ENCODE assay signal across 23 mouse cellular contexts in genomic region chr17:45929591-45929990, GRCm38 (mm10).
DNase-seq lines count a peak whose midpoint lies in the region; ATAC-seq and TF ChIP-seq lines count a peak whose summit lies in the region.
"Had no signal": no experiment of that assay in that cellular context is flagged by ENCODE, and none has a peak within 500 bp of the region (broad histone marks: within the 10 kb centered on the region; RNA-seq: fewer than 3 reads in every experiment).

No protein-coding gene starts in this region.

- H3K9ac ChIP-seq in forebrain, embryonic 14.5 days (ENCODE audit: low read length), result no peak overlapping the region
- H3K9ac ChIP-seq in midbrain, embryonic 15.5 days, result no peak overlapping the region
- peak overlapping the region; percentile 32; the same call in 1 of the 2 replicates for H3K9ac ChIP-seq in limb, embryonic 11.5 days (ENCODE audit: low read length)
- no peak overlapping the region for H3K9ac ChIP-seq in liver, postnatal 0 days (replicated peaks)
- H3K9ac ChIP-seq: embryonic facial prominence, embryonic 15.5 days; hindbrain, embryonic 15.5 days had no signal

- DNase-seq in forebrain, embryonic 10.5 days (ENCODE audit: extremely low spot score, low spot score), result no peak
- DNase-seq in forebrain, embryonic 14.5 days (ENCODE audit: low spot score), result no peak
- DNase-seq in midbrain, embryonic 10.5 days (ENCODE audit: low spot score), result no peak
- peak; percentile 60 for DNase-seq in limb, embryonic 11.5 days (ENCODE audit: low spot score)
- DNase-seq in left cerebral cortex, postnatal 25 days (ENCODE audit: low spot score in 2 of 2), result no peak
- DNase-seq in spleen, postnatal 10 days (ENCODE audit: low spot score in 2 of 2), result no peak
- no peak for DNase-seq in liver, postnatal 0 days
- DNase-seq: adrenal gland, postnatal 25 days; cerebellum, adult 8-10 months; gastrocnemius, postnatal 36 days; heart, adult 2 months; heart, postnatal 36 days; kidney, adult 8-10 months; kidney, postnatal 10 days; lung, adult 2 months; midbrain, embryonic 14.5 days; thymus, adult 18-20 months; thymus, postnatal 4 days had no signal

- ATAC-seq in forebrain, embryonic 14.5 days, result no peak
- no peak for ATAC-seq in midbrain, embryonic 15.5 days (replicated peaks)
- peak; percentile 67 for ATAC-seq in limb, embryonic 11.5 days (ENCODE audit: insufficient number of reproducible peaks, low FRiP score, low TSS enrichment, low read depth)
- no peak for ATAC-seq in liver, postnatal 0 days

- no peaks in the 10 kb centered on the region for H3K9me3 ChIP-seq in forebrain, embryonic 10.5 days
- no peaks in the 10 kb centered on the region for H3K9me3 ChIP-seq in forebrain, embryonic 14.5 days (replicated peaks; ENCODE audit: control insufficient read depth, low read length)
- no peaks in the 10 kb centered on the region for H3K9me3 ChIP-seq in midbrain, embryonic 10.5 days (replicated peaks)
- H3K9me3 ChIP-seq in midbrain, embryonic 15.5 days, result no peaks in the 10 kb centered on the region
- no peaks in the 10 kb centered on the region for H3K9me3 ChIP-seq in limb, embryonic 11.5 days (ENCODE audit: control insufficient read depth, low read length)
- no peaks in the 10 kb centered on the region for H3K9me3 ChIP-seq in liver, postnatal 0 days (ENCODE audit: low read length)
- H3K9me3 ChIP-seq: embryonic facial prominence, embryonic 15.5 days; hindbrain, embryonic 15.5 days had no signal

- WGBS in forebrain, embryonic 10.5 days, result 74% methylated on average over 7 of the region's 7 CpGs
- WGBS in forebrain, embryonic 14.5 days, result 73% methylated on average over 7 of the region's 7 CpGs
- 72% methylated on average over 7 of the region's 7 CpGs for WGBS in midbrain, embryonic 10.5 days
- 74% methylated on average over 7 of the region's 7 CpGs for WGBS in midbrain, embryonic 15.5 days
- 49% methylated on average over 7 of the region's 7 CpGs for WGBS in limb, embryonic 11.5 days
- 79% methylated on average over 7 of the region's 7 CpGs for WGBS in liver, postnatal 0 days (ENCODE audit: insufficient replicate concordance)

- no peak for TF ChIP-seq EP300 in liver, postnatal 0 days (IDR thresholded peaks at IDR 0.05; ENCODE audit: low read depth)

- H3K27me3 ChIP-seq in forebrain, embryonic 10.5 days (ENCODE audit: poor library complexity, severe bottlenecking), result peaks cover 63% of the 10 kb centered on the region
- H3K27me3 ChIP-seq in forebrain, embryonic 14.5 days (replicated peaks; ENCODE audit: control insufficient read depth, insufficient read depth, low read length), result no peaks in the 10 kb centered on the region
- H3K27me3 ChIP-seq in midbrain, embryonic 10.5 days (ENCODE audit: low read depth, poor library complexity, severe bottlenecking), result peaks cover 70% of the 10 kb centered on the region
- no peaks in the 10 kb centered on the region for H3K27me3 ChIP-seq in midbrain, embryonic 15.5 days (replicated peaks)
- no peaks in the 10 kb centered on the region for H3K27me3 ChIP-seq in limb, embryonic 11.5 days (ENCODE audit: control insufficient read depth, insufficient read depth, low read length)
- no peaks in the 10 kb centered on the region for H3K27me3 ChIP-seq in liver, postnatal 0 days (ENCODE audit: insufficient read depth, low read length)
- H3K27me3 ChIP-seq: embryonic facial prominence, embryonic 15.5 days; hindbrain, embryonic 15.5 days had no signal

- H3K36me3 ChIP-seq in forebrain, embryonic 10.5 days (replicated peaks), result no peaks in the 10 kb centered on the region
- H3K36me3 ChIP-seq in forebrain, embryonic 14.5 days (ENCODE audit: control insufficient read depth, insufficient read depth, low read length), result no peaks in the 10 kb centered on the region
- no peaks in the 10 kb centered on the region for H3K36me3 ChIP-seq in midbrain, embryonic 10.5 days
- no peaks in the 10 kb centered on the region for H3K36me3 ChIP-seq in midbrain, embryonic 15.5 days (replicated peaks)
- no peaks in the 10 kb centered on the region for H3K36me3 ChIP-seq in limb, embryonic 11.5 days (ENCODE audit: control insufficient read depth, insufficient read depth, low read length)
- no peaks in the 10 kb centered on the region for H3K36me3 ChIP-seq in liver, postnatal 0 days (replicated peaks; ENCODE audit: insufficient read depth, low read length)
- H3K36me3 ChIP-seq: embryonic facial prominence, embryonic 15.5 days; hindbrain, embryonic 15.5 days had no signal

- peaks cover 55% of the 10 kb centered on the region for H3K4me1 ChIP-seq in forebrain, embryonic 10.5 days
- H3K4me1 ChIP-seq in forebrain, embryonic 14.5 days (ENCODE audit: control insufficient read depth, insufficient read depth, low read length), result peaks cover 4% of the 10 kb centered on the region; the same call in 1 of the 2 replicates
- peaks cover 55% of the 10 kb centered on the region for H3K4me1 ChIP-seq in midbrain, embryonic 10.5 days
- H3K4me1 ChIP-seq in midbrain, embryonic 15.5 days, result 0 out of 2 replicates have a peak, but pooled peaks cover 8% of the 10 kb centered on the region
- H3K4me1 ChIP-seq in limb, embryonic 11.5 days (ENCODE audit: control insufficient read depth, insufficient read depth, low read length), result peaks cover 27% of the 10 kb centered on the region
- 0 out of 2 replicates have a peak, but pooled peaks cover 3% of the 10 kb centered on the region for H3K4me1 ChIP-seq in liver, postnatal 0 days (ENCODE audit: insufficient read depth)
- H3K4me1 ChIP-seq: hindbrain, embryonic 15.5 days had no signal

- no peak overlapping the region for H3K4me2 ChIP-seq in forebrain, embryonic 14.5 days (ENCODE audit: low read length)
- H3K4me2 ChIP-seq in midbrain, embryonic 15.5 days, result no peak overlapping the region
- H3K4me2 ChIP-seq in limb, embryonic 11.5 days (ENCODE audit: low read depth, severe bottlenecking), result no peak overlapping the region
- H3K4me2 ChIP-seq in liver, postnatal 0 days (ENCODE audit: low read depth, low read length), result no peak overlapping the region
- H3K4me2 ChIP-seq: embryonic facial prominence, embryonic 15.5 days; hindbrain, embryonic 15.5 days; liver, embryonic 11.5 days had no signal

- no peak overlapping the region for H3K4me3 ChIP-seq in forebrain, embryonic 10.5 days
- no peak overlapping the region for H3K4me3 ChIP-seq in forebrain, embryonic 14.5 days (ENCODE audit: low read depth, low read length)
- no peak overlapping the region for H3K4me3 ChIP-seq in midbrain, embryonic 10.5 days
- H3K4me3 ChIP-seq in midbrain, embryonic 15.5 days, result no peak overlapping the region
- H3K4me3 ChIP-seq in limb, embryonic 11.5 days (ENCODE audit: low read depth, low read length), result no peak overlapping the region
- H3K4me3 ChIP-seq in liver, postnatal 0 days (ENCODE audit: low read depth, low read length), result no peak overlapping the region
- H3K4me3 ChIP-seq: embryonic facial prominence, embryonic 15.5 days; heart, adult 2 months; hindbrain, embryonic 15.5 days; megakaryocyte, embryonic 14.5 days had no signal

- TF ChIP-seq CTCF in liver, postnatal 0 days (IDR thresholded peaks at IDR 0.05; ENCODE audit: low read depth), result no peak

- peak overlapping the region; percentile 67 for H3K27ac ChIP-seq in forebrain, embryonic 10.5 days
- no peak overlapping the region for H3K27ac ChIP-seq in forebrain, embryonic 14.5 days (ENCODE audit: low read depth, low read length)
- peak overlapping the region; percentile 71 for H3K27ac ChIP-seq in midbrain, embryonic 10.5 days (replicated peaks)
- no peak overlapping the region for H3K27ac ChIP-seq in midbrain, embryonic 15.5 days
- H3K27ac ChIP-seq in limb, embryonic 11.5 days (replicated peaks; ENCODE audit: low read depth, low read length), result peak overlapping the region; percentile 70
- no peak overlapping the region for H3K27ac ChIP-seq in liver, postnatal 0 days (ENCODE audit: low read depth)
- H3K27ac ChIP-seq: embryonic facial prominence, embryonic 15.5 days; heart, adult 2 months; hindbrain, embryonic 15.5 days had no signal

- intact Hi-C loops in left cerebral cortex, postnatal 25 days (cut with DNase I), result no loop called here

Comparison
In these comparisons a context has a peak if more than half of its experiments do, and no peak if none do; other contexts are left out.
1. H3K27ac ChIP-seq: peak in forebrain, embryonic 10.5 days (single experiment), midbrain, embryonic 10.5 days (single experiment) and limb, embryonic 11.5 days (single experiment); none in forebrain, embryonic 14.5 days (single experiment), midbrain, embryonic 15.5 days (single experiment) and liver, postnatal 0 days (single experiment).